Mouse (Mus musculus): ENCODE measurements around the gene Gm20388. TPM values are rescaled to one million over a fixed set of nuclear protein-coding genes. Genes with fewer than 3 reads are reported as not detected.

Gm20388 gene
- total RNA-seq, 2 experiments from 2014 or later = 2.4 to 2.6 TPM

- no peak for TF ChIP-seq CTCF (IDR thresholded peaks at IDR 0.05)
- no peak for DNase-seq (ENCODE audit: extremely low spot score in 1 of 2, low spot score in 2 of 2)
- Histone ChIP-seq H3K27ac (no peak overlapping the region), H3K4me3 (no peak overlapping the region)
- intact Hi-C loops (cut with DNase I) = no loop called here
These were observed 670.7 kb downstream of the Gm20388 start for GRCm38 (mm10) chr8:120581329-120581728.

- no peak overlapping the region for H3K27ac ChIP-seq
- intact Hi-C loops (cut with DNase I) = no loop called here
These were observed 671.2 kb downstream of the Gm20388 start for GRCm38 (mm10) chr8:120581811-120582210.

GRCm38 (mm10) chr8:120585521-120585920 is 674.9 kb downstream of the Gm20388 start:
- Histone ChIP-seq H3K4me3 (no peak overlapping the region), H3K27ac (no peak overlapping the region)
- intact Hi-C loops (cut with DNase I) = no loop called here
- DNase-seq (ENCODE audit: extremely low spot score in 1 of 2, low spot score in 2 of 2) = no peak
- TF ChIP-seq CTCF (IDR thresholded peaks at IDR 0.05) = no peak

More at GRCm38 (mm10) chr8:120581811-120582210, 671.2 kb downstream of the Gm20388 start:
- no peak for TF ChIP-seq CTCF (IDR thresholded peaks at IDR 0.05)
- H3K4me3 ChIP-seq = no peak overlapping the region
- no peak for DNase-seq (ENCODE audit: extremely low spot score in 1 of 2, low spot score in 2 of 2)

GRCm38 (mm10) chr8:120588908-120589771 is 678.5 kb downstream of the Gm20388 start, which contains the start of gene Gins2:
Gene Gins2, minus strand, starts transcription at chr8:120589304.
- Histone ChIP-seq H3K27ac (0 out of 2 replicates have a peak within 1 kb of the TSS, but pooled peaks have one; percentile 48), H3K4me3 (peak within 1 kb of the TSS; percentile 56)
- peak; percentile 97 to 99 for DNase-seq (ENCODE audit: extremely low spot score in 1 of 2, low spot score in 2 of 2)
- intact Hi-C loops (cut with DNase I) = no loop called here
- no peak; the same call in 1 of the 2 replicates for TF ChIP-seq CTCF (IDR thresholded peaks at IDR 0.05)

GRCm38 (mm10) chr8:120589921-120590320 is 679.3 kb downstream of the Gm20388 start:
- H3K27ac ChIP-seq = no peak overlapping the region
- no peak for TF ChIP-seq CTCF (IDR thresholded peaks at IDR 0.05)
- intact Hi-C loops (cut with DNase I) = no loop called here

GRCm38 (mm10) chr8:120591587-120592292 is 681.1 kb downstream of the Gm20388 start:
- DNase-seq (ENCODE audit: extremely low spot score in 1 of 2, low spot score in 2 of 2) = no peak
- no peak overlapping the region for H3K27ac ChIP-seq

More at GRCm38 (mm10) chr8:120589921-120590320, 679.3 kb downstream of the Gm20388 start:
- no peak for DNase-seq (ENCODE audit: extremely low spot score in 1 of 2, low spot score in 2 of 2)
- peak overlapping the region; percentile 56; the same call in 1 of the 2 replicates for H3K4me3 ChIP-seq

GRCm38 (mm10) chr8:120594571-120594970 is 683.9 kb downstream of the Gm20388 start:
- peak; percentile 51 for TF ChIP-seq CTCF (IDR thresholded peaks at IDR 0.05)
- intact Hi-C loops (cut with DNase I) = no loop called here

More at GRCm38 (mm10) chr8:120591587-120592292, 681.1 kb downstream of the Gm20388 start:
- no peak overlapping the region for H3K4me3 ChIP-seq
- intact Hi-C loops (cut with DNase I) = no loop called here
- TF ChIP-seq CTCF (IDR thresholded peaks at IDR 0.05) = no peak

GRCm38 (mm10) chr8:120595963-120596362 is 685.3 kb downstream of the Gm20388 start:
- DNase-seq (ENCODE audit: extremely low spot score in 1 of 2, low spot score in 2 of 2) = peak; percentile 44 to 56

More at GRCm38 (mm10) chr8:120594571-120594970, 683.9 kb downstream of the Gm20388 start:
- no peak for DNase-seq (ENCODE audit: extremely low spot score in 1 of 2, low spot score in 2 of 2)
- Histone ChIP-seq H3K27ac (no peak overlapping the region), H3K4me3 (no peak overlapping the region)

GRCm38 (mm10) chr8:120598579-120598978 is 687.9 kb downstream of the Gm20388 start:
- intact Hi-C loops (cut with DNase I) = loop anchor here (1.0 to 5.0 kb wide), 6 partner anchors 62 to 420 kb away; no protein-coding TSS in a partner anchor
- TF ChIP-seq CTCF (IDR thresholded peaks at IDR 0.05) = no peak
- peak; percentile 80 to 82 for DNase-seq (ENCODE audit: extremely low spot score in 1 of 2, low spot score in 2 of 2)
- Histone ChIP-seq H3K27ac (no peak overlapping the region), H3K4me3 (no peak overlapping the region)

More at GRCm38 (mm10) chr8:120595963-120596362, 685.3 kb downstream of the Gm20388 start:
- TF ChIP-seq CTCF (IDR thresholded peaks at IDR 0.05) = peak; percentile 95
- Histone ChIP-seq H3K4me3 (no peak overlapping the region), H3K27ac (no peak overlapping the region)
- intact Hi-C loops (cut with DNase I) = loop anchor here (5.0 kb wide), 1 partner anchor 294 kb away; no protein-coding TSS in a partner anchor

- no peak overlapping the region for H3K27ac ChIP-seq
- H3K4me3 ChIP-seq = no peak overlapping the region
- intact Hi-C loops (cut with DNase I) = loop anchor here (2.0 to 5.0 kb wide), 4 partner anchors 63 to 421 kb away; no protein-coding TSS in a partner anchor
- DNase-seq (ENCODE audit: extremely low spot score in 1 of 2, low spot score in 2 of 2) = peak; percentile 73
- peak; percentile 83 for TF ChIP-seq CTCF (IDR thresholded peaks at IDR 0.05)
These were observed 688.9 kb downstream of the Gm20388 start for GRCm38 (mm10) chr8:120599504-120599903.

GRCm38 (mm10) chr8:120602672-120603071 is 692.0 kb downstream of the Gm20388 start:
- Histone ChIP-seq H3K27ac (no peak overlapping the region), H3K4me3 (no peak overlapping the region)
- intact Hi-C loops (cut with DNase I) = no loop called here
- TF ChIP-seq CTCF (IDR thresholded peaks at IDR 0.05) = no peak
- DNase-seq (ENCODE audit: extremely low spot score in 1 of 2, low spot score in 2 of 2) = no peak
